Mouse (Mus musculus) ES-Bruce4 (cell line): ENCODE measurements at regions not wholly inside any gene's neighbourhood (a gene's known extent, or its start where the extent isn't known, plus 50 kb on each side); places are given as distances from the start of the nearest gene placed in this dataset.

Source experiments
- CTCF ChIP-seq: IDR thresholded peaks from one replicate; pipeline ENCODE4 v1.8.1; 2011; ENCODE audit warnings: low read depth, low read length
- EP300 ChIP-seq: IDR thresholded peaks from 2 replicates; pipeline ENCODE4 v1.6.1; 2011; ENCODE audit warnings: low read depth, low read length; ENCODE audit not compliant: insufficient read depth
- POLR2A ChIP-seq: IDR thresholded peaks from one replicate; pipeline ENCODE4 v1.8.1; 2011; ENCODE audit warnings: low read length; ENCODE audit not compliant: insufficient read depth

DNA sequence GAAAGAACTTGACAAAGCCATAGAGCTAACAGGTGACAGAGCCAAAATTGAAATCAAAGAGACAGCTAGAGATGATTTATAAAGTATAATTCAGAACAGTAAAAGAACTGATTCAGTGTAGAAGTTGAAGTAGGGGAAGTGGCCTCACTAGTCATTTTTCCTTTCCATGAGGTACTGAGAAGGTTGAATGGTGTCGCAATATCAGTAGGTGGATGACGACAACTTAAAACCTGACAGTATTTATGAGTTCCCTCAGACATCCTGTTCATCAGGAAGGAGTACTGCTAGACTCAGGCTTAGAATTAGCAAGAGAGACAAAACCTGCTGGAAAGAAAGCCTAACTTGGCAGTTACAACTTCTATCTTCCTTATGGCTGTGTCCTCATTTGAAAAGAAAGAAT is 605.1 kb upstream of the Rag2 start:
- TF ChIP-seq POLR2A (no peak), CTCF (no peak), EP300 (no peak)
